Mouse (Mus musculus): ENCODE data around the gene Tulp3. TPM values are rescaled to one million over a fixed set of nuclear protein-coding genes. Genes with fewer than 3 reads are reported as not detected.

Tulp3 gene
- total and polyA plus RNA-seq, 3 experiments: 3.7 to 13.1 (median 5.5) TPM

DNA sequence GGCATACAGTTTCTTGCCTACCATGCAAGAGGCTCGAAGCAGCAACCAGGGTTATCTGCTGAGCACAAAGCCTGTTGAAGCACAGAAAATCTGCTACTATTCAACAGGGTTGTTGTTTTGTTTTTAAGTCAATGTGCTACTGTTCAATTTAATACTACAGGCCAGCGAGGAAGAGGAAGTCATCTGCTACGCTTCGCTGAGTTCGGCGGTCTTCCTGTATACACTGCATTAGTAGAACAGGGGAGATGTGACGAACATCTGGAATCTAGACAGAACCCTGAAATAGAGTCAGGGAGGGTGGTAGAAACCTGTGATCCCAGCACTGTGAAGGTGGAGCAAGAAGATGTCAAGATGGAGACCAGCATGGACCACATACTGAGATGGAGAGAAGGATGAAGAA is 28.1 kb upstream of the Tulp3 start:
- DNase-seq (ENCODE audit: extremely low read depth): peak; percentile 60
- H3K9ac ChIP-seq (ENCODE audit: insufficient read depth, low read depth): no peak overlapping the region
- no peaks in the 10 kb centered on the region for H3K36me3 ChIP-seq (replicated peaks in 1 of 2; ENCODE audit: control insufficient read depth in 1 of 2, insufficient read depth in 1 of 2, low read length in 1 of 2)
- no peaks in the 10 kb centered on the region for H3K9me3 ChIP-seq (replicated peaks; ENCODE audit: low read length)
- peaks cover 8 to 43% of the 10 kb centered on the region in 2 experiments; a peak in 2 of 4 replicates for H3K4me1 ChIP-seq (ENCODE audit: control insufficient read depth in 1 of 2, insufficient read depth in 2 of 2)
- no peak overlapping the region for H3K4me3 ChIP-seq (replicated peaks in 1 of 3; ENCODE audit: low read depth in 2 of 3, low read length in 2 of 3, poor library complexity in 1 of 3)
- in situ Hi-C loops (cut with MboI; ENCODE audit: low pct_ligation_motif_present, low pct_unique_long_range_greater_than_20kb, low sequenced_read_pairs): no loop called here
- no peaks in the 10 kb centered on the region for H3K79me2 ChIP-seq (replicated peaks; ENCODE audit: control insufficient read depth, extremely low read depth, insufficient read depth, poor library complexity, severe bottlenecking)
- TF ChIP-seq MEF2A (IDR thresholded peaks at IDR 0.05; ENCODE audit: borderline replicate concordance, low read depth, low read length): peak; percentile 64; the same call in 1 of the 2 replicates
- TF ChIP-seq ZC3H11A (IDR thresholded peaks at IDR 0.05; ENCODE audit: low read depth, low read length): no peak
- TF ChIP-seq JUND (conservative IDR thresholded peaks at IDR 0.05; ENCODE audit: low read depth, low read length): no peak
- no peak for TF ChIP-seq E2F4 (IDR thresholded peaks at IDR 0.05; ENCODE audit: insufficient replicate concordance, low read depth, low read length)
- no peak for TF ChIP-seq CHD1 (IDR thresholded peaks at IDR 0.05; ENCODE audit: low read depth, low read length)
- peak; percentile 40; the same call in 1 of the 2 replicates for TF ChIP-seq ZNF384 (IDR thresholded peaks at IDR 0.05; ENCODE audit: low read depth, low read length)
- no peak for TF ChIP-seq JUN (IDR thresholded peaks at IDR 0.05; ENCODE audit: insufficient read depth, low read depth, low read length)
- no peak for TF ChIP-seq GABPA (IDR thresholded peaks at IDR 0.05; ENCODE audit: insufficient replicate concordance, low read depth, low read length)
- no peak for TF ChIP-seq NRF1 (IDR thresholded peaks at IDR 0.05; ENCODE audit: low read depth, low read length)
- no peak for TF ChIP-seq TBP (conservative IDR thresholded peaks at IDR 0.05; ENCODE audit: low read depth, low read length)
- 0 out of 2 replicates have a peak, but pooled peaks have one; percentile 22 for TF ChIP-seq BHLHE40 (IDR thresholded peaks at IDR 0.05; ENCODE audit: low read depth, low read length)
- TF ChIP-seq MAFK (IDR thresholded peaks at IDR 0.05; ENCODE audit: insufficient replicate concordance, low read length): no peak
- TF ChIP-seq CTCF (conservative IDR thresholded peaks at IDR 0.05 in 1 of 2, IDR thresholded peaks at IDR 0.05 in 1 of 2; ENCODE audit: low read depth in 2 of 2, low read length in 2 of 2): no peak
- TF ChIP-seq SIN3A (IDR thresholded peaks at IDR 0.05; ENCODE audit: low read length): no peak
- TF ChIP-seq TCF12 (IDR thresholded peaks at IDR 0.05; ENCODE audit: low read depth, low read length): 0 out of 2 replicates have a peak, but pooled peaks have one; percentile 40
- TF ChIP-seq SMC3 (IDR thresholded peaks at IDR 0.05; ENCODE audit: low read depth, low read length): no peak
- peak; percentile 55; the same call in 1 of the 2 replicates for TF ChIP-seq PAX5 (IDR thresholded peaks at IDR 0.05; ENCODE audit: low read length)
- TF ChIP-seq ELF1 (IDR thresholded peaks at IDR 0.05; ENCODE audit: low read depth, low read length): peak; percentile 62
- TF ChIP-seq ZMIZ1 (IDR thresholded peaks at IDR 0.05; ENCODE audit: low read depth, low read length): no peak
- TF ChIP-seq IRF4 (IDR thresholded peaks at IDR 0.05; ENCODE audit: low read depth, low read length): 0 out of 2 replicates have a peak, but pooled peaks have one; percentile 18
- peak; percentile 12; the same call in 1 of the 2 replicates for TF ChIP-seq HCFC1 (IDR thresholded peaks at IDR 0.05; ENCODE audit: low read depth, low read length)
- no peak for TF ChIP-seq USF1 (IDR thresholded peaks at IDR 0.05; ENCODE audit: low read depth, low read length)
- TF ChIP-seq EP300 (IDR thresholded peaks at IDR 0.05; ENCODE audit: low read length): peak; percentile 70
- TF ChIP-seq NELFE (IDR thresholded peaks at IDR 0.05; ENCODE audit: low read depth, low read length): no peak
- no peak; the same call in 1 of the 2 replicates for TF ChIP-seq MAX (IDR thresholded peaks at IDR 0.05; ENCODE audit: low read length)
- H3K4me2 ChIP-seq (ENCODE audit: insufficient read depth, low read depth, poor library complexity, severe bottlenecking): 0 out of 2 replicates have a peak overlapping the region, but pooled peaks have one; percentile 3
- H3K27ac ChIP-seq (ENCODE audit: insufficient read depth, low read depth): no peak overlapping the region
- no peaks in the 10 kb centered on the region for H3K27me3 ChIP-seq (replicated peaks)
- dilution Hi-C loops (cut with MboI; ENCODE audit: extremely low pct_ligation_motif_present, extremely low pct_unique_long_range_greater_than_20kb, low sequenced_read_pairs): no loop called here
